Mouse (Mus musculus) heart, embryonic 13.5 days (tissue): ENCODE measurements at regions not wholly inside any gene's neighbourhood (a gene's known extent, or its start where the extent isn't known, plus 50 kb on each side); places are given as distances from the start of the nearest gene placed in this dataset.
"Not testable (repeated sequence)": the region's sequence is repeated elsewhere in the genome, so short reads cannot be mapped to it uniquely, and the experiment has no call there.

Experiments
- ATAC-seq: fragments of 200-750 bp; cut with Nextera tagmentation; 2 replicates; pipeline ENCODE4 v1.8.0; 2017; ENCODE audit warnings: moderate TSS enrichment; ENCODE audit not compliant: insufficient number of reproducible peaks, low FRiP score, low TSS enrichment; ENCODE audit errors: extremely low read depth
- H3K27ac ChIP-seq: fragments of 300-500 bp; sonication (generic); replicated peaks from 2 replicates; pipeline ENCODE4 v1.5.1; 2015; ENCODE audit warnings: moderate library complexity, mild to moderate bottlenecking, inconsistent platforms
- H3K27me3 ChIP-seq: fragments of 300-500 bp; sonication (generic); replicated peaks from 2 replicates; pipeline ENCODE4 v1.6.1; 2015; ENCODE audit warnings: mild to moderate bottlenecking, inconsistent platforms
- H3K36me3 ChIP-seq: fragments of 300-500 bp; sonication (generic); 2 replicates; pipeline ENCODE4 v1.6.1; 2015; ENCODE audit warnings: mild to moderate bottlenecking, inconsistent platforms
- H3K4me1 ChIP-seq: fragments of 300-500 bp; sonication (generic); 2 replicates; pipeline ENCODE4 v1.6.1; 2015; ENCODE audit warnings: inconsistent platforms
- H3K4me2 ChIP-seq: fragments of 300-500 bp; sonication (generic); 2 replicates; pipeline ENCODE4 v1.6.1; 2015; ENCODE audit warnings: inconsistent platforms, mild to moderate bottlenecking, moderate library complexity
- H3K4me3 ChIP-seq: fragments of 300-500 bp; sonication (generic); 2 replicates; pipeline ENCODE4 v1.5.1; 2015; ENCODE audit warnings: moderate library complexity, mild to moderate bottlenecking, inconsistent platforms
- H3K9ac ChIP-seq: fragments of 300-500 bp; sonication (generic); 2 replicates; pipeline ENCODE4 v1.6.1; 2015; ENCODE audit warnings: inconsistent platforms, mild to moderate bottlenecking, moderate library complexity
- H3K9me3 ChIP-seq: fragments of 300-500 bp; sonication (generic); 2 replicates; pipeline ENCODE4 v1.6.1; 2016; ENCODE audit warnings: inconsistent platforms
- WGBS: fragments of 180-500 bp; shearing (Covaris S2); methylation state at CpG from one replicate; pipeline ENCODE4 v1.1.7; 2015; ENCODE audit warnings: mixed read lengths; 5-methylcytosine and 5-hydroxymethylcytosine counted together

DNA sequence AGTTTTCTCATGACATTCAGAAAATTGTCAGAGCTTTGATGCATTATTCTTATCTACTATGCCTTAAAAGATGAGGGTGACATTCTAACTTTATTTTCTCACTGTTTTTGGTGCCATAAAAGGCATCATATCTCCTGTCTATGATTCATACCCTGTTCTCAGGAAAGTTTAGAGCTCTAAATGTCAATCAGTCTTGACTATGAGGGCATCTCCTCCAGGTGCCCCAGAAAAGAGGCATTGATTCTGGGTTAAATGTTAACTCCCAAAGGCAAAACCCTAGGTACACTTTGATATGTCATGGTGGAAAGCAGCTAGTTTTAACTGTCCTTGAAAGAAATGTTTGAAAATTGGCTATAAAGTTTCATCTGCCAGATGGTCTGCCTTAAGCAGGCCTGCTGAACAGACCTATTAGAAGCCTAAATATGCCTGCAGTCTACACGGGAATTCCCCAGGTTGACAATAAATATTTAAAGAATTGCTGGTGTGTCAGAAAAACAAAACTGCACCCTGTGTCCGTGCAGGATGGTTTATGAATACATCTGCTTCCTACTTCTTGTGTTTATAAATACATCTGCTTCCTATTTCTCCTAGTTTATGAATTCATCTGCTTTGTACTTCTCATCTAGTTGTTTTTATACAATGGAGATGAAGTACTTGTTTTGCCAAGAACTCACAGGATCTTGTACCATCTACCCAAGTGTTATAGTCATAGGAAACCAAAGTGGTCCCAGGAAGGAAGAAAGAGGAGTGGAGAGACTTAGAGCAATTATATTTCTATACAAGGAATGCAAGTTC lies 172.3 kb downstream of the Snca start:
- Histone ChIP-seq H3K27me3 (no peaks in the 10 kb centered on the region), H3K4me3 (no peak overlapping the region), H3K36me3 (no peaks in the 10 kb centered on the region), H3K9me3 (no peaks in the 10 kb centered on the region), H3K27ac (no peak overlapping the region), H3K4me2 (no peak overlapping the region), H3K9ac (no peak overlapping the region), H3K4me1 (no peaks in the 10 kb centered on the region)
- 60% methylated on average over 2 of the region's 2 CpGs for WGBS
- ATAC-seq: no peak

DNA sequence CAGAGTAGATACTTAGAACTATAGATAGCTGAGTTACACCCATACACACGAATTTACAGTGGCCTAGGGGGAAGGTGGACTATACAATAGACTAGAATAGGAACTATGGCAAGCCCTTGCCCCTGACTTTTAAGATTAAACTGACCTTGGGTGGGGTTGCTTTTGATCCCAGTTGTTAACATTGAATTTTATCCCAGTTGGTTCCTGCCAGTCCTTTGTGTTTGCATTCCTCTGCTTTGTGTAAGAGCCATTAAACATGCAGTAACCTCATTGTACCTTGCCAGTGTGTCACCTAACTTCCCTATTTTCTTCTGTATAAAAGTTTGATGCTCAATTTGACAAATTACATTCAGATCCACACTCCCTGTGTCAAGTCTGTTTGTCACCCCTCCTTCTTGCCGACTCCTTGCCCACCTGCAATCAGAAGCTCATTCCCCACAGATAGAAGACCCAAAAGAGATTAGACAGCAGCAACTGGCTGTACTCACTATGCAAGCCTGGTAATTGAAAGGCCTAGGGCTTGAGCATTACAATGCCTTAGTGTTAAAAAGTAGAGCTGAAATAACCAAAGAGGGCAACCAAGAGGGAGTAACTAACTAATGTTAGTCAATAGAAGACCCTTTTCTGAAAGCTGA lies 182.6 kb downstream of the Snca start:
- WGBS: 46% methylated on average over 2 of the region's 2 CpGs
- H3K9me3 ChIP-seq, H3K4me3 ChIP-seq, ATAC-seq, H3K36me3 ChIP-seq, H3K4me2 ChIP-seq, H3K9ac ChIP-seq, H3K27me3 ChIP-seq, H3K27ac ChIP-seq, H3K4me1 ChIP-seq: not testable (repeated sequence)

DNA sequence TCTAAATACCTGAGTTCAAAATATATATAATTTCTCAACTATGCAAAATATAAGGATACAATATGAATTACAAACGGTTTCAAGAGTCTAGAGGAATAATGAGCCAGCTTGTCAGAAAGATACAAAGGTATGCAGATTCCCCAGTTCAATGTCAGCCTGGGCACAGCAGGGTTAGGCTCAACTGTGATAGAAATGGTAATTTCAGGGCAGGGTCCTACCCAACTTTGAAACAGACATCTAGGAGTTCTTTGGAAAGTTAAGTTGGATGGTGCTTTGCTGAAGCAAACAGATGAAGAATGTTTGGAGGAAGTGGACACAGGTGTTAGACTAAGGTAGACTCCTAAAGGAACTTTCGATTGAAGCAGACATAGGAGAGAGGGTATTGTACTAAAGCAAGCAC lies 187.4 kb downstream of the Snca start:
- 50% methylated on average over 2 of the region's 2 CpGs for WGBS
- peaks cover 5% of the 10 kb centered on the region; the same call in 1 of the 2 replicates for H3K9me3 ChIP-seq

DNA sequence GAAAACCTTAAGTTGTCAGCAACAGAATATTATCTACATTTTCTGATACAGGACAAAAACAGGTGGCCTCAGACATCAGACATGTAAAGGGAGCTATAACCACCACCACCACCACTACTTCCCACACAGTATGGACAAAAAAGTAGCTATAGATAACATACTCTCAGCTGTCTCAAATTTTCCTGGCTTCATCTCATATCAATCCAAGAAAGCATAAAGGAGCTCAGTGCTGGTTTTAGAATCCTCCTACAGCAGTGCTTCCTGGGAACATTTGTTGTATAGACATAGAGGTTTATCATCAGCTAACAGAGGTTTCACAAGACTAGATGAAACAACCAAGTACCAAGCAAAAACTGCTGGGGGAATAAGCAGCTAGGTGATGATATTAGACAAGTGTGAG lies 213.3 kb downstream of the Snca start:
- H3K9ac ChIP-seq: no peak overlapping the region
- no peak overlapping the region for H3K27ac ChIP-seq
- no peaks in the 10 kb centered on the region for H3K36me3 ChIP-seq
- H3K4me2 ChIP-seq: no peak overlapping the region
- H3K9me3 ChIP-seq: no peaks in the 10 kb centered on the region; the same call in 1 of the 2 replicates
- no peaks in the 10 kb centered on the region for H3K4me1 ChIP-seq
- no peak for ATAC-seq
- H3K4me3 ChIP-seq: no peak overlapping the region
- no peaks in the 10 kb centered on the region for H3K27me3 ChIP-seq

More for the DNA sequence above, 187.4 kb downstream of the Snca start:
- ATAC-seq: no peak
- Histone ChIP-seq H3K4me2 (no peak overlapping the region), H3K36me3 (no peaks in the 10 kb centered on the region), H3K4me3 (no peak overlapping the region), H3K27me3 (no peaks in the 10 kb centered on the region), H3K27ac (no peak overlapping the region), H3K4me1 (no peaks in the 10 kb centered on the region), H3K9ac (no peak overlapping the region)

- H3K27ac ChIP-seq: no peak overlapping the region
- H3K9ac ChIP-seq: no peak overlapping the region
- no peaks in the 10 kb centered on the region for H3K9me3 ChIP-seq
These were observed 229.5 kb downstream of the Snca start for GRCm38 (mm10) chr6:60600201-60600600.

GRCm38 (mm10) chr6:60564261-60564660 lies 265.4 kb downstream of the Snca start:
- 69% methylated on average over 1 of the region's 1 CpGs for WGBS
- Histone ChIP-seq H3K27ac (no peak overlapping the region), H3K4me3 (no peak overlapping the region), H3K27me3 (no peaks in the 10 kb centered on the region), H3K9me3 (no peaks in the 10 kb centered on the region), H3K4me1 (no peaks in the 10 kb centered on the region), H3K9ac (no peak overlapping the region), H3K4me2 (no peak overlapping the region), H3K36me3 (no peaks in the 10 kb centered on the region)
- no peak for ATAC-seq

More at GRCm38 (mm10) chr6:60600201-60600600, 229.5 kb downstream of the Snca start:
- no peak for ATAC-seq
- no peaks in the 10 kb centered on the region for H3K27me3 ChIP-seq
- H3K36me3 ChIP-seq: no peaks in the 10 kb centered on the region
- H3K4me3 ChIP-seq: no peak overlapping the region
- no peaks in the 10 kb centered on the region for H3K4me1 ChIP-seq
- no peak overlapping the region for H3K4me2 ChIP-seq

DNA sequence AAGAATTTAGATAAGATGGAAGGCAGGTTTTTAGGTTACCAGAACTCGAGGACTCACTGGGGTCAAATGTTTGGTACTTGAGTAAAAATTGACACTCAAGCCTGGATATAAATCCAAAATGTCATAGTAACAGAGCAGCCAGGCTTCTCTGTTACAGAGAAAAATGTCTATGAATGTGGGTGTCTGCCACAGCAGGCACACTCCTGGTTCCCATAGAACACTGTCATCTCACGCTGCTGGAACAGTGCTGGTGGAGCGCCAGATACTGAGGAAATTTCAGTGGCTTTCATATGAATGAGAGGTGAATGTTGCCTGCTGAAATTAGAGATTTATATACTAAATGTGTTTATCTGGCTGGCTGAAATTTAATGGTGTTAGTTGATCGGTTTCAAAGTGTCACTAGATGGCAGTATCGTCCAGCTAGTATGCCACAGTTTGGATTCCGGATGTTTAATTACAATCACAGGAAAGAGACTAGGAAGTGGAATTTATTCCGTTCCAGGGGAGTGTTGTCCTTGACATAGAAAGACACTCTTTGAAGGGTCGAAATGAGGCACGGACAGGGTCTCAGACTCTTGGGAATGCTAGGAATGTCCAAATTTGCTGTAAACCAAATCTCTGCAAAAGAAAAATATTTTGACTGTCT lies 273.9 kb downstream of the Snca start:
- no peak for ATAC-seq
- no peaks in the 10 kb centered on the region for H3K27me3 ChIP-seq
- H3K27ac ChIP-seq: no peak overlapping the region
- H3K4me2 ChIP-seq: peak overlapping the region; percentile 51
- no peak overlapping the region for H3K4me3 ChIP-seq
- H3K9ac ChIP-seq: no peak overlapping the region
- peaks cover 18% of the 10 kb centered on the region for H3K9me3 ChIP-seq
- no peaks in the 10 kb centered on the region for H3K4me1 ChIP-seq
- H3K36me3 ChIP-seq: no peaks in the 10 kb centered on the region
- 36% methylated on average over 9 of the region's 9 CpGs for WGBS
